Mouse (Mus musculus): ENCODE results near the gene Stpg4. TPM values are rescaled to one million over a fixed set of nuclear protein-coding genes. Genes with fewer than 3 reads are reported as not detected.

Stpg4 gene
- total RNA-seq, 2 experiments from 2014 or later, result not detected

GRCm38 (mm10) chr17:87379821-87380220 is 47.7 kb downstream of the Stpg4 start:
- no peak for ATAC-seq (ENCODE audit: poor library complexity, severe bottlenecking)

GRCm38 (mm10) chr17:87379160-87379624 is 48.3 kb downstream of the Stpg4 start:
- ATAC-seq (ENCODE audit: poor library complexity, severe bottlenecking), result no peak

- ATAC-seq (ENCODE audit: poor library complexity, severe bottlenecking), result peak; percentile 80
These were observed 49.0 kb downstream of the Stpg4 start for GRCm38 (mm10) chr17:87378354-87379159.

GRCm38 (mm10) chr17:87377536-87377935 is 50.0 kb downstream of the Stpg4 start:
- ATAC-seq (ENCODE audit: poor library complexity, severe bottlenecking), result no peak

GRCm38 (mm10) chr17:87376831-87377471 is 50.6 kb downstream of the Stpg4 start:
- no peak for ATAC-seq (ENCODE audit: poor library complexity, severe bottlenecking)

- no peak for ATAC-seq (ENCODE audit: poor library complexity, severe bottlenecking)
These were observed 51.5 kb downstream of the Stpg4 start for GRCm38 (mm10) chr17:87375941-87376511.

GRCm38 (mm10) chr17:87373327-87373726 is 54.2 kb downstream of the Stpg4 start:
- ATAC-seq (ENCODE audit: poor library complexity, severe bottlenecking), result no peak

- ATAC-seq (ENCODE audit: poor library complexity, severe bottlenecking), result no peak
These were observed 55.4 kb downstream of the Stpg4 start for GRCm38 (mm10) chr17:87372189-87372588.

GRCm38 (mm10) chr17:87369270-87369759 is 58.2 kb downstream of the Stpg4 start:
- no peak for ATAC-seq (ENCODE audit: poor library complexity, severe bottlenecking)

GRCm38 (mm10) chr17:87368481-87368880 is 59.1 kb downstream of the Stpg4 start:
- ATAC-seq (ENCODE audit: poor library complexity, severe bottlenecking), result peak; percentile 16; the same call in 1 of the 2 replicates

- no peak for ATAC-seq (ENCODE audit: poor library complexity, severe bottlenecking)
These were observed 59.9 kb downstream of the Stpg4 start for GRCm38 (mm10) chr17:87367640-87368039.

GRCm38 (mm10) chr17:87367228-87367627 is 60.3 kb downstream of the Stpg4 start:
- no peak for ATAC-seq (ENCODE audit: poor library complexity, severe bottlenecking)

GRCm38 (mm10) chr17:87366520-87366919 is 61.0 kb downstream of the Stpg4 start:
- no peak for ATAC-seq (ENCODE audit: poor library complexity, severe bottlenecking)

GRCm38 (mm10) chr17:87365268-87365667 is 62.3 kb downstream of the Stpg4 start:
- ATAC-seq (ENCODE audit: poor library complexity, severe bottlenecking), result peak; percentile 85

GRCm38 (mm10) chr17:87364108-87364507 is 63.4 kb downstream of the Stpg4 start:
- ATAC-seq (ENCODE audit: poor library complexity, severe bottlenecking), result no peak

- ATAC-seq (ENCODE audit: poor library complexity, severe bottlenecking), result no peak
These were observed 66.4 kb downstream of the Stpg4 start for GRCm38 (mm10) chr17:87361132-87361531.

GRCm38 (mm10) chr17:87357506-87357905 is 70.0 kb downstream of the Stpg4 start:
- no peak for ATAC-seq (ENCODE audit: poor library complexity, severe bottlenecking)

GRCm38 (mm10) chr17:87356261-87356660 is 71.3 kb downstream of the Stpg4 start:
- ATAC-seq (ENCODE audit: poor library complexity, severe bottlenecking), result no peak

- ATAC-seq (ENCODE audit: poor library complexity, severe bottlenecking), result no peak
These were observed 72.1 kb downstream of the Stpg4 start for GRCm38 (mm10) chr17:87355456-87355855.

GRCm38 (mm10) chr17:87353745-87354320 is 73.7 kb downstream of the Stpg4 start:
- ATAC-seq (ENCODE audit: poor library complexity, severe bottlenecking), result no peak

GRCm38 (mm10) chr17:87352898-87353225 is 74.7 kb downstream of the Stpg4 start:
- ATAC-seq (ENCODE audit: poor library complexity, severe bottlenecking), result no peak
